Mouse (Mus musculus) hindbrain, embryonic 12.5 days (tissue): ENCODE results near the gene Thy1. TPM values are rescaled to one million over a fixed set of nuclear protein-coding genes. Genes with fewer than 3 reads are reported as not detected.

Experiments used
- ATAC-seq: fragments of 200-750 bp; cut with Nextera tagmentation; 2 replicates; pipeline ENCODE4 v1.8.0; 2017; ENCODE audit warnings: moderate TSS enrichment; ENCODE audit not compliant: low FRiP score
- H3K27ac ChIP-seq: fragments of 300-500 bp; sonication (generic); 2 replicates; pipeline ENCODE4 v1.5.1; 2016; ENCODE audit warnings: mild to moderate bottlenecking
- H3K27me3 ChIP-seq: fragments of 300-500 bp; sonication (generic); 2 replicates; pipeline ENCODE4 v1.6.1; 2016; ENCODE audit warnings: mild to moderate bottlenecking
- H3K36me3 ChIP-seq: fragments of 300-500 bp; sonication (generic); 2 replicates; pipeline ENCODE4 v1.6.1; 2016; ENCODE audit warnings: mild to moderate bottlenecking
- H3K4me1 ChIP-seq: fragments of 300-500 bp; sonication (generic); 2 replicates; pipeline ENCODE4 v1.6.1; 2016
- H3K4me2 ChIP-seq: fragments of 300-500 bp; sonication (generic); replicated peaks from 2 replicates; pipeline ENCODE4 v1.6.1; 2016; ENCODE audit warnings: mild to moderate bottlenecking
- H3K4me3 ChIP-seq: fragments of 300-500 bp; sonication (generic); 2 replicates; pipeline ENCODE4 v1.5.1; 2016; ENCODE audit warnings: mild to moderate bottlenecking
- H3K9ac ChIP-seq: fragments of 300-500 bp; sonication (generic); 2 replicates; pipeline ENCODE4 v1.6.1; 2016; ENCODE audit warnings: mild to moderate bottlenecking, moderate library complexity
- H3K9me3 ChIP-seq: fragments of 300-500 bp; sonication (generic); replicated peaks from 2 replicates; pipeline ENCODE4 v1.6.1; 2016; ENCODE audit warnings: mild to moderate bottlenecking
- WGBS: fragments of 180-500 bp; shearing (Covaris S2); methylation state at CpG from one replicate; pipeline ENCODE4 v1.1.7; 2016; 5-methylcytosine and 5-hydroxymethylcytosine counted together
- polyA plus RNA-seq: library from polyadenylated mRNA; unstranded; fragments of >200 nt; fragmentation: Nextera tagmentation; extraction: Ambion mirVana; gene quantifications from 2 replicates; pipeline ENCODE4 v1.2.1, GENCODE M21; 2016

The Thy1 gene
- polyA plus RNA-seq, 1 experiment from 2014 or later, result not detected

DNA sequence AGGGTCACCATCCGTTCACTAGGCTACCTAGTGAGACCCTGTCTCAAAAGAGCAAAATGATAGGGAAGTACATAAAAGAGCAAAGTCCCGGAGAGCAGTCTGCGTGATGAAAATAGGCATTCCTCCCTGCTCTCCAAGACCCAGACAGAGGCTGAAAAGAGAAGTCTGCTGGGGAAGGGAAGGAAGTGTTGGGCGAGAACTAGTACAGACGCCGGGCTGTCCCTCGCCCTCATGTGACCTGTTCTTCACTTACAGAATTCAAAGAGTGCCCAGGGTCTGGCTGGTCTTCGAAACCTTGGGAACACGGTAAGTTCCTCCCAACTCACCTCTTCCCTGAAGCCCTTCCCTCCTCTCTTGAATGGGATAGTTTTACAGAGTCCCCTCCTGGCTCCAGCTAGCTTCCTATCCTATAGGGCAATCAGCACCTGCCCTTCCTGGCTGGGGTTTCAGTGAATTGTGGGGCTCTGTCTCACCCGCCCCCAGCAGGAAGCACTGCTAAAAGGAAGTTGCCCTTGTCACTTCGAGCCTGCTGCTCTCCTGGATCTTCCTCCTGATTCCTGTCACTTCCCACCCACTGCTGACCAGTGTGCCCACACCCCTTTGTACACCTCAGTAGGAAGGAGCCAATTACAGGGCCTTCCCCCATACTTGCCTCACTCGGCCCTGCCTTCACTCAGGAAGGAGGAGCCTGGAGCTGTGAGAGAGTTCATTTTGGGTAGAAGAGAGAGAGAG is 45.9 kb downstream of the Thy1 start:
- Histone ChIP-seq H3K27me3 (peaks cover 32% of the 10 kb centered on the region), H3K4me1 (peaks cover 37% of the 10 kb centered on the region), H3K9me3 (no peaks in the 10 kb centered on the region), H3K27ac (no peak overlapping the region), H3K9ac (no peak overlapping the region), H3K36me3 (no peaks in the 10 kb centered on the region), H3K4me2 (no peak overlapping the region), H3K4me3 (no peak overlapping the region)
- 65% methylated on average over 12 of the region's 12 CpGs for WGBS
- ATAC-seq, result no peak

DNA sequence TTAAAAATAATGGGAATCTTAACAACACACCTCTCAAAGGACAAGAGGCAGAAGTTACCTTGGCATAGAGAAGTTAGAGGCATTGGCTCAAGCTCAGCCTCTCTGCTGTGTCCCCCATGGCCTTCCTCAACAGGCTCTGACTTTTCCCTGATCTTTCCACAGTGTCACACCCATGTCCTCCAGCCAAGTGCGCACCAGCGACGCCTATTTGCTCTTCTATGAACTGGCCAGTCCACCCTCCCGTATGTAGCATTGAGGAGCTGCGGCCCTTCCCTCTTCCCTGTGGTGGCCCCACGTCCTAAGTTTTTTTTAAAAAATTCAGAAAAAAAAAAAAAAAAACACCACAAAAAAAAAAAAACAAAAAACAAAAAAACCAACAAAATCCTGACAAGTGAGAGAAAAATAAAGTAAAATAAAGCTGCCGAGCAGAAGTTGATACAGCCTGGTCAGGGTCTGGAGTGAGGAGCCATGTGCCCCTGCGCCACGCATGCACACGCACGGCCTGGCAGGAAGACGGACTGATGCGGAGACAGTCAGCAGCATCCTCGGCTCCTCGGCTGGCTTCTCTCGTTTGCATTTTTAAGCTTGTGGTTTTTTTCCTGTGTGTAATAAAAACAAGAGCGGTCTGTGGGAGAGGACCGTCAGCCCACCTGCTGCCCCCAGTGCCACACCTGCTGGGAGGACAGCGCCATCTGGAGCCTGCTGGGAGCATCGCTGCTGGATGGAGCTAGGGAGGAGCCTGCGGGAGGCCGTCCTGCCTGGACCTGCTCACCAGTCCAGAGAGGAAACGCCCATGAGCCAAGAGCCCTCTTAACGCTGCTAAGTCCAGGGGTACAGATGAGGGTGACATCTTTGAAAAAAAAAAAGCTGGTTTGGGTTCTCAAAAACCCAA is 50.7 kb downstream of the Thy1 start:
- H3K27me3 ChIP-seq, result no peaks in the 10 kb centered on the region
- H3K36me3 ChIP-seq, result no peaks in the 10 kb centered on the region
- H3K9me3 ChIP-seq, result no peaks in the 10 kb centered on the region
- H3K27ac ChIP-seq, result no peak overlapping the region
- H3K4me3 ChIP-seq, result no peak overlapping the region
- peak overlapping the region; percentile 36 for H3K4me2 ChIP-seq
- WGBS, result 30% methylated on average over 24 of the region's 24 CpGs
- peaks cover 14% of the 10 kb centered on the region for H3K4me1 ChIP-seq
- 0 out of 2 replicates have a peak overlapping the region, but pooled peaks have one; percentile 33 for H3K9ac ChIP-seq
- ATAC-seq, result peak; percentile 59

DNA sequence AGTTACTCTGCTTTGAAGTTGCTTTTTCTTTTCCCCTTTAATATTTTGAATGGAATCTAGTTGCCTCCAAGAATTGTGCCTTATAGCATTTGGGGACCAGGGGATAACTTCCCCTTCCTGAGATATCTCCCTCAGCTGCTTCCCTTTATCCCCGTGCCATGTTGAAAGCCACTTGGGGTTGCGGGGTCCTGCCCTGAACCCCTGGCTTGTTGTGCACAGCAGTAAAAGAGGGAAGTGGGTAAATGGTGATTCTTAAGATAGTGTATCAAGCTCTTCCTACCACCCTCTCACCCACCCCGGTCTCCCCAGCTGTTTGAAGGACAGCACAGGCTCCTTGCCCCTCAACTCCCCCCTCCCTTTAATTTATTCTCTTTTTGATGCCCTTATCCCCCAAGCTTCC is 51.6 kb downstream of the Thy1 start:
- Histone ChIP-seq H3K27ac (no peak overlapping the region), H3K4me3 (no peak overlapping the region), H3K9ac (no peak overlapping the region), H3K36me3 (no peaks in the 10 kb centered on the region), H3K27me3 (no peaks in the 10 kb centered on the region), H3K9me3 (no peaks in the 10 kb centered on the region), H3K4me2 (no peak overlapping the region), H3K4me1 (peaks cover 14% of the 10 kb centered on the region)
- WGBS, result 83% methylated on average over 3 of the region's 3 CpGs
- ATAC-seq, result no peak

DNA sequence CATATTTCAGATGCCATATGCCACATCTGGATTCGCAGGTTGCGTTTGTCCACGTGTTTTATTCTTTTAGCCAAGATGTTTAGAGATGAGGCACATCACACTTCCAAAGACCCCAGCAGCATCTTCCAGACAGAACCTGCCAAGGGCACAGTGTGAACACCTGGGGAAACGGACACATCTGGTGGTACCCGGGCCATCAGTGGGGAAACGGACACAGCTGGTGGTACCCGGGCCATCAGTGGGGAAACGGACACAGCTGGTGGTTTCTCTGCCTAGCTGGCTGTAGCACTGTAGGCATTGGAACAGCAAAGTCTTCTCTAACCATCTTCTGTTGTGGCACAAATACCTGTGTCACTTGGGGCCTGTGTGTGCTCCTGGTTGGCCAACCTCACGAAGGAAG is 52.6 kb downstream of the Thy1 start:
- 89% methylated on average over 9 of the region's 9 CpGs for WGBS
- H3K9ac ChIP-seq, result no peak overlapping the region
- peaks cover 14% of the 10 kb centered on the region for H3K4me1 ChIP-seq
- H3K9me3 ChIP-seq, result no peaks in the 10 kb centered on the region
- no peaks in the 10 kb centered on the region for H3K36me3 ChIP-seq
- no peak for ATAC-seq
- H3K4me2 ChIP-seq, result no peak overlapping the region
- H3K4me3 ChIP-seq, result no peak overlapping the region
- no peak overlapping the region for H3K27ac ChIP-seq
- no peaks in the 10 kb centered on the region for H3K27me3 ChIP-seq

DNA sequence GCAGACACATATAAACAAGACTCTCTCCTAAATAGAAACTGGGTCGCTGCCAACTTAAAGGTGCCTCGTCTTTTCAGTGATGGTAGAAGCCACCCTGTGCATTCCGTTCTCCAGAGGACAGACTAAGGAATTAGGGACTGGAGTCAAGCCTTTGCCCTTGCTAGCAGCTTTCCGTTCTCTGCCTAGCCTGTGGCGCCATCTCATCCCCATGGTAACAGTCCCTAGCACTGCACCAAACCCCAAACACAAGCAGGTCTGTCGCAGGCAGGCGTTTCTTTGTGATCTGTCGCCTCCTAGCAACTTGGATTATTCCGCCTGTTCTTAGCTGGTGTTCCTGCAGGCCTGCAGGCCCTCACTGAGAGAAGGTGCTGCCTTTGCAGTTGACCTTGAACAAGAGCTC is 53.4 kb downstream of the Thy1 start:
- Histone ChIP-seq H3K9ac (no peak overlapping the region), H3K27ac (peak overlapping the region; percentile 48), H3K9me3 (no peaks in the 10 kb centered on the region), H3K36me3 (no peaks in the 10 kb centered on the region), H3K27me3 (no peaks in the 10 kb centered on the region), H3K4me3 (no peak overlapping the region), H3K4me1 (peaks cover 14% of the 10 kb centered on the region), H3K4me2 (no peak overlapping the region)
- WGBS, result 23% methylated on average over 9 of the region's 9 CpGs
- peak; percentile 51; the same call in 1 of the 2 replicates for ATAC-seq

Other genes with a start within 250 kb of the Thy1 start
- 11.5 and 14.2 TPM in 2 replicates for gene Usp2, start 23.6 kb downstream of the Thy1 start, polyA plus RNA-seq
- 0.14 and 0.30 TPM in 2 replicates for gene Mfrp, start 58.3 kb downstream of the Thy1 start, polyA plus RNA-seq
- 1.4 and 1.8 TPM in 2 replicates for gene C1qtnf5, start 63.9 kb downstream of the Thy1 start, polyA plus RNA-seq
- gene Gm49380, start 70.1 kb downstream of the Thy1 start, polyA plus RNA-seq, result 0.26 and 0.30 TPM in 2 replicates
- gene Rnf26, start 70.1 kb downstream of the Thy1 start, polyA plus RNA-seq, result 57.1 and 61.4 TPM in 2 replicates
- gene Mcam, start 91.1 kb downstream of the Thy1 start, polyA plus RNA-seq, result 14.5 and 15.4 TPM in 2 replicates
- 26.2 and 30.5 TPM in 2 replicates for gene Cbl, start 190.7 kb downstream of the Thy1 start, polyA plus RNA-seq
- gene Ccdc153, start 197.3 kb downstream of the Thy1 start, polyA plus RNA-seq, result not detected in 2 replicates
- 0.15 TPM in 1 of 2 replicates, not detected in the other for gene Pdzd3, start 208.1 kb downstream of the Thy1 start, polyA plus RNA-seq
- 5.1 and 5.6 TPM in 2 replicates for gene Nlrx1, start 225.2 kb downstream of the Thy1 start, polyA plus RNA-seq
- 12.9 and 13.5 TPM in 2 replicates for gene Abcg4, start 245.2 kb downstream of the Thy1 start, polyA plus RNA-seq